Mouse (Mus musculus) left cerebral cortex, adult 18-20 months (tissue): ENCODE results near the gene Atrip. TPM values are rescaled to one million over a fixed set of nuclear protein-coding genes. Genes with fewer than 3 reads are reported as not detected.

Experiments used
- DNase-seq, 2 experiments: peaks; one replicate each; pipeline ENCODE4 v3.0.0; 2021 to 2022; ENCODE audit warnings: low spot score in 2 of 2, mixed read lengths in 1 of 2
- total RNA-seq, 2 experiments: library from RNA; stranded (reverse); gene quantifications; 2 replicates each; pipeline ENCODE4 v1.2.3; 2021

Gene Atrip
- total RNA-seq, 2 experiments from 2014 or later: 25.3 to 29.7 TPM

DNA sequence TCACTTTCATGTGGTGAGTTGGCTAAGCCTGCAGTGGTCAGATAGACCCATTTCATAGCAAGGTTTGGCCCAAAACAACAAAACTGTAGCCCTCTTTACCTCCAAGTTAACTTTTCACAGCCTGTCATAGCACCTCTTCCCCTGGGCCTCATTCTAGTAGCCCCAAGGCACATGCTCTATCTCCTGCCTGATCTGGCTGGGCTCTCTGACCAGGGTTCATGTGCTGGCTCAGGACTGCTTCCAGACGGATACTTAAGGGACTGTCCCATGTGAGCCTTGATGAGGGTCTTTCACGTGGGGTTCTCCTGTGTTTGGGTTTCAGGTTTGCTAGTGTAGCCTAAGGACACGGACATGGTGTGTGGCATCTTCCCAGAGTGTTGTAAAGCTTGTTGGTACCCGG is 34.2 kb downstream of the Atrip start:
- DNase-seq: no peak

DNA sequence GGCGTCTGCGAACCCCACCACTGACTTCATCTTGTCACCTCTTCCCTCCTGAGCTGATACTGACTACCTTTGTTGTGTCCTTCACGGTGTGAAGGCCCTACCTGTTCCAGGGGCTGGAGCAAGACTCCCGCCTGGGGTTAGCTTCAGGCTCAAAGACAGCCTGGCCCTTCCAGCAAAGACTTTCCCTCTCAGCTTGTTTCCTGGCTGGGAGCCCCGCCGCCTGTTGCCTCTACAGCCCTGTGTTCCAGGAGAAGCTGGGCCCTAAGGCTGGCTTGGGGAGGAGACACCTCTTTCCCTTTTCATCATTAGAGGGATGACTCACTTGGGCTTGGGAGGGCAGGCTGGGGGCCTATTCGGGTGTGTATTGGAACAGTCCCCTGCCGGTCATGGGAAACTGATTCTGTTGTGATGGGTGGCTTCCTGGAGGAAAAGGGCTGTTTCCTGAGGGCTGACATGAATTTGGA is 35.0 kb downstream of the Atrip start:
- DNase-seq: no peak

DNA sequence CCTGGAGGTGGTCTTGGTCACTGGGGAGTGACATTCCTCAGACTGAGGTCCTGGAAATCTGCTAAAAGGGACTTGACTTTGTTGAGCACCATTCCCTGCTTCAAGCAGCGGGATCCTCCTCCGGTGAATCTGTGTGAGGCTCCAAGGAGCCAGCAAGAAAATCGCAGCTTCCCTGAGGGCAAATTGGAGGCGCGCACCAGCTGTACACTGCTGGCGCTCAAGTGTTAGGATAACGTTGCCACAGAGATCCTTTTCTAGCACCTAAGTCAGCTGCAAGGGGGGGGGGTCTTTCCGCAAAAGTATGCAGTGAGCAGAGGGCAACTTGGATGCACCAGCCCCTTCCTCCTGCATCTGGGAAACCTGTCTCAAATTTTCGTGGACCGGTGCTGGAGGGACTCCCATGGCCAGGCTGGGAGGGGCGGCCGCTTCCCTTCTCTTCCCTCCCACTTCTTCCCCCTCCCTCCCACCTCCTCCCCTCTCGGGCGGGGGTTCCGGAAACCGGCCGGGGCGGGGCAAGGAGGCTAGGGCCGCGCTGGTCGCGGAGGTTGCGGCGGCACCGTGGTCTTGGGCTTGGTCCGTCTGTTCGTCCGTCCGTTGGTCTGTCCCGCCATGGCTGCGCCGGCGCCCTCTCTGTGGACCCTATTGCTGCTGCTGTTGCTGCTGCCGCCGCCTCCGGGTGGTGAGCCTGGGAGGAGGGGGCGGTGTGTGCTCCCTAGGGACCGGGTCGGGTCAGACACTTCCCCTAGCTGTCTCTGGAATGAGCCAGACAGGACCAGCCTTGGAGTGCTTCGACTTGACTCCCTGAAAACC is 35.6 kb downstream of the Atrip start, which contains the start of gene Shisa5:
Gene Shisa5, plus strand, starts transcription at position 480 of the 810 bp plus-strand sequence.
- DNase-seq: no peak

DNA sequence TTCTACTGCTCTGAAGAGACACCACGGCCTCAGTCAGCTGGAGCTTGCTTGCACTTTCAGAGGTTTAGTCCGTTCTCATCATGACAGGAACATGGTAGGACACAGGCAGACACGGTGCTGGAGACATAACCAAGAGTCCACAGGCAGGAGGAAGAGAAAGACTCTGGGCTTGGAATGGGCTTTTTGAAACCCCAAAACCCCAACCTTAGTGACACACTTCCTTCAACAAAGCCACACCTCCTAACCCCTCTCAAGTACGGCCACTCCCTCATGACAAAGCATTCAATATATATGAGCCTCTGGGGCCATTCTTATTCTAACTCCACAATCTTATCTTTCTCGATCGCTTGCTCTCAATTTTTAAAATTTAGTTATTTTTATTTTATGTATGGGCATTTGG is 41.5 kb downstream of the Atrip start:
- no peak for DNase-seq

DNA sequence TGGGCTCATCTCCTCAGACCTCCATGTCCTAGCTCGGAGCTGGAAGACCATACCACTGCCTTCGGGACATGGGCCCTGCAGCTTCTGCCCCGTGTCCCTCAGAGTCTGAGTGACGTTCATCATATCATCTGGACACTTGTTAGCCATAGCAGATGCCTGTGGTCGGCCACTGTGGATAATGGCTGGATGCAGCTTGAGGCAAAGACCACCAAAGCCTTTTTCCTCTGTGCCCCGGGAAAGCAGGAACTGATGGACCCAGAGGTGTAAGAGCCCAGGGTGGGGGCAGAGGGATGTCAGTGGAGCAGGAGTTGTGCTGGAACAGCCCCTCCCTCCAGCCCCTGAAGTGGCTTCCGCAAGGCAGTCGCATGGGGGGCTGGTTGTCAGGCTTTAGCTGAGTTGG is 42.2 kb downstream of the Atrip start:
- no peak for DNase-seq

DNA sequence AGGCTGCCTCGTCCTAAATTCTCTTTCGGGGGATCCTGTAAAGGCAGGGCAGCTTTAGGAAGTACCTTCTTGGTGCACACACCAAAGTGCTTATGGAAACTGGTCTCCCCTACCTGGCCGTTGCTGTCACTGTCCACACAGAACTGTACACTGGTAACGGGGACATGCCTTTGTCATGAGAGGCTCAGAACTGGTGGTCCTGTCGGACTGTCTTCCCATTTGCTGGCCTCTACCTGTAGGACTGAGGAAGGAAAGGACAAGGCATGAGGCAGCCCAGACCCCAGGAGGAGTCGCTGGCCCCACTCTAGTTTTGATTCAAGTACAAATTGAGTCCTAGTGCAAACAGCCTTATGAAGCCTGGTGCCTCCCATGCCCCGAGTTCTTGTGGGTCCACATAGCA is 42.9 kb downstream of the Atrip start:
- DNase-seq: no peak

DNA sequence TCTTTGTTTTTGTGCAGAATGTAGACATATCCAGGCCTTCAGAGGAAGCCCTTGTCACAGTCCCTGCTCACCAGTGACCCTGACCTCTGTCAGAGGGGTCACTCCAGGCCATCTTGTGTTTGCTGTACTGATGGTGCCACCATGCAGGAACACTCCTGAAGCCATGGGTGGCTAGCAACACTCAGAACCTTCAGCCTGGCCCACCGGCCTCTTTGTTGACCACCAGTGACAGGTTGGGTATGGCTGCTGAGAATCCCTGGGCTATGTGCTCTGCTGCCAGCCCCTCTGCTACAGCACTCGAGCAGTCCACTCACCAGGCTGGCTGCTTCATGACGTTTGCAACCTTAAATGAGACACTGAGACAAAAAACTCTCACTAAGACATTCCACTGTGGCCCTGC is 43.6 kb downstream of the Atrip start:
- DNase-seq: no peak

DNA sequence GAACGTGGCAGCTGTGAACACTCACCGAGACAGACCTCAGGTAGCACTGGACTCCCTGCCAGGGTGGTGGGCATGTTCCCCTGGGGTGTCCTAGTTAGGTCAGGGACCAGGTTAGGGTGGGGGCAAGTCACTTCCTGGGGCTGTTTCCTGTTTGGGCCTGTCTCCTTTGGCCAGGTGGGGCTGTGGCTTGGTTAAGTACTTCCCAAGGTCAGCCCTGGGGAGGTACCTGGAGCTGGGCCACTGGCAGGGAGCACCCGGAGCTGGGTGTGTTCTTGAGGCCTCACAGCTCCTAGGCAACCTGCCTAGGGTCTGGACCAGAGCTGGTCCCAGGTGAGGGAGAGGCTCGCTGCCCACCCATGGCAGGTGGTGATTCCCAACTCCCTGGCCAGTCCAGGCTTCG is 45.0 kb downstream of the Atrip start:
- DNase-seq: no peak

DNA sequence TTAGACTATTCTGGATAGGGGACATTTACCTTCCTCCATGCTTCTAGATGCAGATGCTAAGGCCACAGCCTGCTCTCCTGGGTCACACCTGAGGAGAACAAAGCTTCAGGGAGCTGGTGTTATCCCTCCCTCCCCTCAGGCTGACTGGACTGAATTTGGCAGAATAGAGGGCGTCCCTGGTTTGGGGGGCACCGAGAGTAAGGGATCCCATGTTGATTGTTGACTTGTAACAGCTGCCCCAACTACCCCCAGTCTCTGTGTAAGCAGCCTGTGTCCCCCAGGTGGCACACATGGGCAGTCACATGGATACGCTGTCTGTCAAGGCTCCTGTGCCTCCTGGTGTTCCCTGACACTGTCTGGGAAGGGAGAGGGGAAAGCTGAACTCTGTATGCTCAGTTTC is 45.5 kb downstream of the Atrip start:
- no peak for DNase-seq

DNA sequence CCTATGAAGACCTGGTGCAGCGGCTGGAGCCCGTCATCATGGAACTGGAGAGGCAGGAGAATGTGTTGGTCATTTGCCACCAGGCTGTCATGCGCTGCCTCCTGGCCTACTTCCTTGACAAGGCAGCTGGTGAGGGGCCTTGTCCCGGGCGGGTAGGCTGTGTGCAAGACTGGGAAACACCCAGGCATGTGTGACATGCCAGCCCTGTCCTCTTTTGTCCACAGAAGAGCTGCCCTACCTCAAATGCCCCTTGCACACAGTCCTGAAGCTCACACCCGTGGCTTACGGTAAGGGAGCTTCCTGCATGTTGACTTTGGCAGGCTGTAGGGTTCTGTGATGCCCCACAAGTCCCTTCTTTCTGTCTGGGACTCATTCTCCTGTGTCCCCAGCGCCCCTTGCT is 46.4 kb downstream of the Atrip start:
- DNase-seq: no peak

DNA sequence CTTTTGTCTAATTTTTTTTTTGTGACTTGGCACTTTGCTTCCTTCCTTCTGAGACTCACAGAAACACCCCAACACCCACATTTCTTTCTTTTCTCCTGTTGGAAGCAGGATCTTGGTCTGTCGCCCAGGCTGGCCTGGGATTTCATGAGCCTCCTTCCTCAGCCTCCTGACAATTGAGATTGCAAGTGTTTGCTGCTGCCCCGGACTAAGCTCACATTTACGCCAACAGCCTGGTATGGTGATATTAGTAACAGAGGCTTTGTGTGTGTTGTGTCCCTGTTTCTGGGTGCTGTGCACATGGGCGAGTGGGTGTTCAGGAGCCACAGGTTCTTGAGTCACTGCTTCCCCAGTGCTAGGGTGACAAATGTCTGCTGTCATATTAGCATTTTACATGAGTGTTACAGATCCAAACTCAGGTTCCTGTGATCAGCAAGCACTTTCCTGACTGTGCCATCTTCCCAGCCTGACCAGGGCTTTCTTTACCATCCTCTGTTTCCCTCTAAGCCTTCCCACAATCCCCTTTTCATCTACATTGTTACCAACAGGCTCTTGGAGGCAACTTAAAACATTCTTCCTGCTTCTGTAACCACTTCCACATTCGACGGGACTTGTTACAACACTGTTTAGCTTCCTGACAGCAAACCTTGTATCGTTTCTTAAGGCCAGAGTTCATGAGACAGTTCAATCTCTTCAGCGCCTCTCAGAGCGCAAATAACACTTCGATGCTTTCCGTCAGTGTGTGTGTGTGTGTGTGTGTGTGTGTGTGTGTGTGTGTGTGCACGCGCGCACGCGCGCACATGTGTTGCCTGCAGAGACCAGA is 50.8 kb downstream of the Atrip start:
- DNase-seq: peak; percentile 56 to 73

DNA sequence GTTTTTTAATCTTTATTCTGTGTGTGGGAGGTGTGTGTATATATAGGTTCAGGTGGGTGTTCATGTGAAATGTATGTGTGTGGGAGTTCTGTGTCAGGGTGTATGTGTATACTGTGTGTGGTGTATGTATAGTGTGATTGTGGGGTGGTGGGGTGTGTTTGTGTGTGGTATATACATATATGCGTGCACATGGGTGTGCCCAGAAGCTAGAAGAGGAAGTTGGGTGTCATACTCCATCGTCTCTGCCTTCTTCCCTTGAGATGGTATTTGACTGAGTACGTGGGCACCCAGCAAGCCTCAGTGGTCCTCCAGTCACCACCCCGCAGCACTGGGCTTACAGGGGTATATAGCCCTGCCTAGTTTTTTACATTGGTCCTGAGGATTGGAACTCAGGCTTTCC is 52.5 kb downstream of the Atrip start:
- DNase-seq: peak in 1 of 2 experiments; percentile 1

DNA sequence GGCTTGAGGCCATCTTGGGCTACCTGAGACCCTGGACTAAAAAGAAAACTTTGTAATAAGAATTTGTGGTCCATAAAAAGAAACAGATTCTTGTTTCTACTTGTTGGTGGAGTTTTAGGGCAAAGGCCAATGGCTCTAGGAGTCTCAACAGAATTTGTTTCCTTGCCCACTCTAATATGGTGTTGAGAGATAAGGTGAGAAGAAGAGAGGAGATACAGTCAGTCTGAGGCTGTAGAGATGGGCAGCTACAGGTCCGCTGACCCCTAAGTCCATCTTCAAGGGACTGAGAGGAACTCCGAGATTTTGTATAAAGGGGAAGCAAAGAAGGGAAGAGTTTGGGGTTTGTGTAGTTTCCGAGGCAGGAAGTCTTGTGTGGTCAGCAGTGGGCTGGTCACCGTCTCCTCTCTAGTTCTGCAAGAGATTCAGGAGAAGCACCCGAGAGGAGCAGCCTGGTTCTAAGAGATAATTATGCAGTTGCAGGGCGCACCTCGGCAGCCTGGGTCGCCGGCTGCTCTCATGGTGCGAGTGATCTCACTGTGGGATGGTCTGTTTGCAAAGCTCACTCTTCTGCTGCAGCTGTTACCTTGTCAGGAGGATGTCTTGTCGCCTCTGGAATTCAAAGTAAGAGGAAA is 56.8 kb downstream of the Atrip start:
- no peak for DNase-seq

DNA sequence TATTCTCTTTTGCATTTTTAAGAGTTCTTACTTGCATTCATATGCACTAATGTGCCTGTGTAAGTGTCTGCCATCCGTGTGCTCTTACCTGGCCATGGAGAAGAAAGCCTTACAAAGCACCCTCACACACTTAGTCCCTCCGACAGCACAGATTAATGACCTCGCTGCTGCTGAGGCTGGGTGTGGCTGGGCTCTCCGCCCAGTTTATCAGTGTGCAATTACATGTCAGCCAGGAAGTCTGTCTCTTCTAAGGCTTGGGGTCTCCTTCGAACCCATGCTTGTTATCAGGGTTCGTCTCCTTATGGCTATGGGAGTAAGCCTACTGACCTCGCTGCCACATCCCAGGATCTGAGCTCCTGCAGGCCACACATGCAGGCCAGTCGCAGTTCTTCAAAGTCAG is 58.5 kb downstream of the Atrip start:
- no peak for DNase-seq

DNA sequence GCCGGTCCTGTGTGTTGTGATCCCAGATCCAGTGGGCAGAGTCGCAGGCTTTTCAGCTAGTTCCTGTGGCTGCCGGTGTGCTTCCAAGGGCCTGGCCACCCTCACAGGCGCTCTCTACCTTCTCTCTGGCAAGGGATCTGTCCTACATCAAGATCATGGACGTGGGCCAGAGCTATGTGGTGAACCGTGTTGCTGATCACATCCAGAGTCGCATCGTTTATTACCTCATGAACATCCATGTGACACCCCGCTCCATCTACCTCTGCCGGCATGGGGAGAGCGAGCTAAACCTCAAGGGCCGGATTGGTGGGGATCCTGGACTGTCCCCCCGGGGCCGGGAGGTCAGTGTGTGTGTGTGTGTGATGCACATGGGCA is 63.6 kb downstream of the Atrip start:
- no peak for DNase-seq

DNA sequence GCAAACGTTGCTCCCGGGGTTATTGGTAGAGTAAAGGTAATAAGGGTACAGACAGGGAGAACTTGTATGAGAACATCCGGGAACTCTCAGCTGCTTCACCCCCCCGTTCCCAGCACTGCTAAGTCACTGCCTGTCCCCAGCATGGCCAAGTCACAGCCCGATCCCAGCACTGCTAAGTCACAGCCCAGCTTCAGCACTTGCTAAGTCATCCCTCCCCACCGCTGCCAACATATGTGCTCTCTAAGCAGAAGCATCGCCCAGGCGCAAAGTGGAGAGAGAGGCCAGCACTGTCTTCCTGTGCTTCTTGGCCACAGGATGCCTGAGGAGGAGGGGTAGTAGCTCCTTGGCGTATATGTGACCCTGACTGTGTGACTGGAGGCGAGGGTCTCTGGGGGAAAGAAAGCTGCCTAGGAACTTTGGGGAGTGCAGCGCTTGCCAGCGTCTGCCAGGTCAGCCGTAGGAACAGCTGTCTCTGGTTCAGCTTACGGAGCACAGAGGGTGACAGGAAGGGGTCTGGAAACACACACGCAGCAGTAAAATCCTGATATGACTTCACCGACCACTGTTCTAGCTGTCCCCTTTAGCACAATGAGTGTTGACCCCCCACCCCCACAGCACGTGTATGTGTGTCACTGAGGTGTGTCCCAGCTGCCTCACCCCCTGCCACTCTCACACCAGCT is 64.1 kb downstream of the Atrip start:
- peak; percentile 60 to 62 for DNase-seq

DNA sequence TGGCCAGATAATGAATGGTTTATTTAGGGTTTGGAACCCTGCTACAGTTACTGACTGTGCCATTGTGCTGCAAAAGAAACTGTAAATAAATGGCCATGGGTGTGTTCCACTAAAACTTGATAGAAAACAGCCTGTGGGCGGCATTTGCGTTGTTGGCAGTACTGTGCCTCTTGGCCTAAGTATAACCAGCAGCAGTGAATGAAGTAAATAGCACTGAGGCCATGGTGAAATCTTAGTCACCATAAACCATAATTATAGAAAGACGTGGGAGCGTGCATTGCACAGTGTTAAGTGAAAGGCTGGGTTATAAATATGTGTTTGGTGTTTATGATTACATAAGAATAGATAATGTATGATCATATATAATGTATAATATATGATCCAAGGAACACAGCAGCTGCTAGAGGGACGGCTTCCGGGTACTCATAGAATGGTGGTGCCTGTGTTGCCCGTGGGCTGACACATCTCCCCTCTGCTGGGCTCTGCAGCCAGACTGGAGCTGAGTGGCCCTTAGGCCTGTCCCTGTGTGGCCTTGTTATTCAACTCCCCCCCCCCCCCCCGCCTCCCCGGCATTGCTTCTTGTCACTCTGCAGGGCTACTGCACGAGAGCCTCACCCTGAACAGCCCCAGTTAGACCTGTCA is 64.8 kb downstream of the Atrip start:
- peak; percentile 54 to 66 for DNase-seq

DNA sequence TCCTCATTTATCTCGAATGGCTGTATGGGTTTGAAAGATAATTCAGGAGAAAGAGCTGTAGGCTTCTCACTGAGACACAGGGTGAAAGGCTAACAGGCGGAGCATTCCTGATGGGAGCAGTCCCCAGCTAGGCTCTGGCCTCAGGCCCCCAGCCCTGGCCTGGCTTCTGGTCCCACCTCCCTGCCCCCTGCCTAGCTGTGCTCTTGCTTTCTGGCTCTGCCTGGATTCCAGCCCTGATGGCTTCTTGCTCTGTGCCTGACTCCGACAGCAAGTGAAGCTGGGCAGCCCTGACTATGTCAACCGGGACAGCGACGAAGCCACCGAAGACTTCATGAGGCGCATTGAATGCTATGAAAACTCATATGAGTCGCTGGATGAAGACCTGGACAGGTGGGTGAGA is 65.8 kb downstream of the Atrip start:
- DNase-seq: no peak
